Mouse (Mus musculus): ENCODE results near the gene Pik3c2g. TPM values are rescaled to one million over a fixed set of nuclear protein-coding genes. Genes with fewer than 3 reads are reported as not detected.

Pik3c2g gene
- 1 to 10 TPM in 1 of 2 experiments, under 1 TPM in 1; 0.20 to 3.0 TPM for polyA plus RNA-seq (2017; shearing (Covaris generic))

GRCm38 (mm10) chr6:139586892-139587291 is at the start of gene Pik3c2g:
Gene Pik3c2g, plus strand, starts transcription at chr6:139587221.

Other genes starting within 250 kb of the Pik3c2g start
- under 1 TPM in 1 of 2 experiments, not detected in 1; 0.29 TPM for gene Rergl, start 85.2 kb upstream of the Pik3c2g start, polyA plus RNA-seq (2017; shearing (Covaris generic))

All from inflammation-experienced regulatory T-cells (primary cell).